Mouse (Mus musculus): ENCODE results near the gene Tbx19.

The Tbx19 gene

GRCm38 (mm10) chr1:165184178-165184577 is 23.6 kb upstream of the Tbx19 start:
- DNase-seq (ENCODE audit: low spot score): no peak

GRCm38 (mm10) chr1:165183400-165183799 is 22.8 kb upstream of the Tbx19 start:
- DNase-seq (ENCODE audit: low spot score): no peak

- no peak for DNase-seq (ENCODE audit: low spot score)
These were observed 18.7 kb upstream of the Tbx19 start for GRCm38 (mm10) chr1:165179321-165179720.

GRCm38 (mm10) chr1:165178075-165178474 is 17.5 kb upstream of the Tbx19 start:
- no peak for DNase-seq (ENCODE audit: low spot score)

- DNase-seq (ENCODE audit: low spot score): no peak
These were observed 13.6 kb upstream of the Tbx19 start for GRCm38 (mm10) chr1:165174059-165174616.

- no peak for DNase-seq (ENCODE audit: low spot score)
These were observed 10.7 kb upstream of the Tbx19 start for GRCm38 (mm10) chr1:165171277-165171676.

- no peak for DNase-seq (ENCODE audit: low spot score)
These were observed 9.6 kb upstream of the Tbx19 start for GRCm38 (mm10) chr1:165170157-165170556.

- no peak for DNase-seq (ENCODE audit: low spot score)
These were observed 8.9 kb upstream of the Tbx19 start for GRCm38 (mm10) chr1:165169462-165169861.

GRCm38 (mm10) chr1:165164920-165165319 is 4.3 kb upstream of the Tbx19 start:
- DNase-seq (ENCODE audit: low spot score): no peak

- DNase-seq (ENCODE audit: low spot score): no peak
These were observed 1.7 kb downstream of the Tbx19 start for GRCm38 (mm10) chr1:165158841-165159240.

- DNase-seq (ENCODE audit: low spot score): no peak
These were observed 6.4 kb downstream of the Tbx19 start for GRCm38 (mm10) chr1:165154162-165154561.

- DNase-seq (ENCODE audit: low spot score): no peak
These were observed 9.4 kb downstream of the Tbx19 start for GRCm38 (mm10) chr1:165151216-165151615.

- no peak for DNase-seq (ENCODE audit: low spot score)
These were observed 18.1 kb downstream of the Tbx19 start for GRCm38 (mm10) chr1:165142343-165142916.

- no peak for DNase-seq (ENCODE audit: low spot score)
These were observed 20.3 kb downstream of the Tbx19 start for GRCm38 (mm10) chr1:165140227-165140626.

GRCm38 (mm10) chr1:165133858-165134257 is 26.7 kb downstream of the Tbx19 start:
- DNase-seq (ENCODE audit: low spot score): no peak

GRCm38 (mm10) chr1:165133279-165133678 is 27.3 kb downstream of the Tbx19 start:
- DNase-seq (ENCODE audit: low spot score): no peak

GRCm38 (mm10) chr1:165132187-165132877 is 28.2 kb downstream of the Tbx19 start:
- peak; percentile 71 for DNase-seq (ENCODE audit: low spot score)

- DNase-seq (ENCODE audit: low spot score): no peak
These were observed 31.0 kb downstream of the Tbx19 start for GRCm38 (mm10) chr1:165129573-165129972.

GRCm38 (mm10) chr1:165121096-165121495 is 39.5 kb downstream of the Tbx19 start:
- no peak for DNase-seq (ENCODE audit: low spot score)

GRCm38 (mm10) chr1:165120349-165120898 is 40.1 kb downstream of the Tbx19 start:
- DNase-seq (ENCODE audit: low spot score): peak; percentile 75

- no peak for DNase-seq (ENCODE audit: low spot score)
These were observed 40.8 kb downstream of the Tbx19 start for GRCm38 (mm10) chr1:165119760-165120159.

- no peak for DNase-seq (ENCODE audit: low spot score)
These were observed 41.4 kb downstream of the Tbx19 start for GRCm38 (mm10) chr1:165119011-165119726.
